Mouse (Mus musculus) hindbrain, embryonic 15.5 days (tissue): ENCODE data around the gene Zic1. TPM values are rescaled to one million over a fixed set of nuclear protein-coding genes. Genes with fewer than 3 reads are reported as not detected.
A peak's percentile ranks its signal among the peaks of the same experiment; 100 is the strongest.

ENCODE experiments used
- ATAC-seq: fragments of 200-750 bp; cut with Nextera tagmentation; 2 replicates; pipeline ENCODE4 v1.8.0; 2017; ENCODE audit warnings: low read depth, moderate number of reproducible peaks, moderate TSS enrichment; ENCODE audit not compliant: low FRiP score
- H3K27ac ChIP-seq: fragments of 300-500 bp; sonication (generic); replicated peaks from 2 replicates; pipeline ENCODE4 v1.5.1; 2015; ENCODE audit warnings: mild to moderate bottlenecking, inconsistent platforms
- H3K27me3 ChIP-seq: fragments of 300-500 bp; sonication (generic); 2 replicates; pipeline ENCODE4 v1.6.1; 2015; ENCODE audit warnings: control low read depth, inconsistent platforms
- H3K36me3 ChIP-seq: fragments of 300-500 bp; sonication (generic); 2 replicates; pipeline ENCODE4 v1.6.1; 2015; ENCODE audit warnings: control low read depth, inconsistent platforms
- H3K4me1 ChIP-seq: fragments of 300-500 bp; sonication (generic); replicated peaks from 2 replicates; pipeline ENCODE4 v1.6.1; 2015; ENCODE audit warnings: control low read depth, inconsistent platforms
- H3K4me2 ChIP-seq: fragments of 300-500 bp; sonication (generic); 2 replicates; pipeline ENCODE4 v1.6.1; 2015; ENCODE audit warnings: moderate library complexity, mild to moderate bottlenecking, inconsistent platforms
- H3K4me3 ChIP-seq: fragments of 300-500 bp; sonication (generic); 2 replicates; pipeline ENCODE4 v1.5.1; 2015; ENCODE audit warnings: mild to moderate bottlenecking, inconsistent platforms
- H3K9ac ChIP-seq: fragments of 300-500 bp; sonication (generic); 2 replicates; pipeline ENCODE4 v1.6.1; 2015; ENCODE audit warnings: inconsistent platforms
- H3K9me3 ChIP-seq: fragments of 300-500 bp; sonication (generic); 2 replicates; pipeline ENCODE4 v1.6.1; 2016; ENCODE audit warnings: control low read depth, inconsistent platforms
- WGBS: fragments of 180-500 bp; shearing (Covaris S2); methylation state at CpG from one replicate; pipeline ENCODE4 v1.1.7; 2015; 5-methylcytosine and 5-hydroxymethylcytosine counted together
- polyA plus RNA-seq: library from polyadenylated mRNA; unstranded; fragments of >200 nt; fragmentation: Nextera tagmentation; extraction: Ambion mirVana; gene quantifications from 2 replicates; pipeline ENCODE4 v1.2.1, GENCODE M21; 2015

Gene Zic1
- polyA plus RNA-seq, 1 experiment from 2014 or later = 14.8 TPM

- Histone ChIP-seq H3K9ac (peak overlapping the region; percentile 69), H3K27ac (peak overlapping the region; percentile 96), H3K36me3 (no peaks in the 10 kb centered on the region), H3K27me3 (peaks cover 20% of the 10 kb centered on the region), H3K4me3 (peak overlapping the region; percentile 53), H3K4me2 (peak overlapping the region; percentile 51), H3K4me1 (0 out of 2 replicates have a peak, but pooled peaks cover 8% of the 10 kb centered on the region), H3K9me3 (no peaks in the 10 kb centered on the region)
- ATAC-seq = peak; percentile 15
- under 1% methylated on average over 77 of the region's 77 CpGs for WGBS
These were observed 1.3 kb downstream of the Zic1 start for GRCm38 (mm10) chr9:91364127-91364970.

GRCm38 (mm10) chr9:91363814-91364126 lies 1.8 kb downstream of the Zic1 start:
- no peak for ATAC-seq
- Histone ChIP-seq H3K9me3 (no peaks in the 10 kb centered on the region), H3K27me3 (peaks cover 18% of the 10 kb centered on the region), H3K36me3 (no peaks in the 10 kb centered on the region), H3K4me3 (peak overlapping the region; percentile 53), H3K27ac (peak overlapping the region; percentile 96), H3K4me2 (peak overlapping the region; percentile 51), H3K4me1 (0 out of 2 replicates have a peak, but pooled peaks cover 8% of the 10 kb centered on the region), H3K9ac (peak overlapping the region; percentile 69)
- 4% methylated on average over 7 of the region's 7 CpGs for WGBS

- 3% methylated on average over 14 of the region's 14 CpGs for WGBS
- peak overlapping the region; percentile 69 for H3K9ac ChIP-seq
- H3K36me3 ChIP-seq = no peaks in the 10 kb centered on the region
- H3K4me1 ChIP-seq = 0 out of 2 replicates have a peak, but pooled peaks cover 8% of the 10 kb centered on the region
- peaks cover 12% of the 10 kb centered on the region; the same call in 1 of the 2 replicates for H3K27me3 ChIP-seq
- H3K27ac ChIP-seq = peak overlapping the region; percentile 96
- no peaks in the 10 kb centered on the region for H3K9me3 ChIP-seq
- H3K4me2 ChIP-seq = peak overlapping the region; percentile 51
- peak overlapping the region; percentile 53 for H3K4me3 ChIP-seq
- no peak for ATAC-seq
These were observed 2.4 kb downstream of the Zic1 start for GRCm38 (mm10) chr9:91363011-91363730.

DNA sequence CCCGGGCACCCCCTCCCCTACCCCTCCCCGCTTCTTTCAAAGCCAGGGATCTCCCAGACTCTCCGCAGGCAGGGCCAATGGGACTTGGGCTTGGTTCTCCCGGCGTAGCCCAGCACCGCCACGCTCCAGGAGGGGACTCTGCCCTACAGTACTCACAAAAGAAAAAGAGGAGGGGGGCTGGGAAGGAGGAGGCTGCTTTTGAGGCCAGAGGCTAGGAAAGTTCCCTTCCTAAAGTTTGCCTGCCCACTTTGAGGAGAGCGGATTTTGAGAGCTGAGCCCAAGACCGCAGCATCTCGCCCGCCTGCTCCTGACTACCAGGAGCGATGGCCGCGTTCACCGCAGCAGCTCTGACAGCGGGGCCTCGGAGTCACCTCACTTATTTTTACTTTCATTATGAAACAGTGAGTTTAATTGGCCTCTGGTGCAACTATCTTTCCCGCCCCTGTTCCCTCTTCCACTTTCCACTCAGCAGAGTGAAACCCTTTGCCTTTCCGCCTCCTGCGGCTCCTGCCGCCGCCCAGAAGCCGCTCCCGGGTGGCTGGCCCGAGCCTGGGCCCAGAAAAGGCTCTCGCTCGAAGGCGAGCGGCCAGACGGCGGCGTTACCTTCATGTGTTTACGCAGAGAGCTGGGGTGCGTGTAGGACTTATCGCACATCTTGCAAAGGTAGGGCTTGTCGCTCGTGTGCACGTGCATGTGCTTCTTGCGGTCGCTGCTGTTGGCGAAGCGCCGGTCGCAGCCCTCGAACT lies 3.6 kb downstream of the Zic1 start, which contains the start of gene Zic4:
Gene Zic4 (plus strand): TSS at position 558 of the 746 bp plus-strand sequence.
- under 1% methylated on average over 45 of the region's 45 CpGs for WGBS
- Histone ChIP-seq H3K9me3 (no peaks in the 10 kb centered on the region), H3K9ac (peak within 1 kb of the TSS; percentile 69), H3K4me3 (peak within 1 kb of the TSS; percentile 53), H3K4me1 (0 out of 2 replicates have a peak, but pooled peaks cover 8% of the 10 kb centered on the region), H3K36me3 (no peaks in the 10 kb centered on the region), H3K4me2 (peak within 1 kb of the TSS; percentile 51), H3K27ac (peak within 1 kb of the TSS; percentile 96), H3K27me3 (peaks cover 19% of the 10 kb centered on the region)
- peak; percentile 31; the same call in 1 of the 2 replicates for ATAC-seq

- no peaks in the 10 kb centered on the region for H3K36me3 ChIP-seq
- H3K4me2 ChIP-seq = peak overlapping the region; percentile 51
- H3K9ac ChIP-seq = peak overlapping the region; percentile 69
- ATAC-seq = no peak
- 1% methylated on average over 35 of the region's 35 CpGs for WGBS
- 0 out of 2 replicates have a peak, but pooled peaks cover 8% of the 10 kb centered on the region for H3K4me1 ChIP-seq
- H3K4me3 ChIP-seq = peak overlapping the region; percentile 53
- H3K27me3 ChIP-seq = peaks cover 26% of the 10 kb centered on the region
- H3K27ac ChIP-seq = peak overlapping the region; percentile 96
- no peaks in the 10 kb centered on the region for H3K9me3 ChIP-seq
These were observed 4.4 kb downstream of the Zic1 start for GRCm38 (mm10) chr9:91361033-91361855.

- 5% methylated on average over 21 of the region's 21 CpGs for WGBS
- Histone ChIP-seq H3K4me3 (peak overlapping the region; percentile 53), H3K27ac (peak overlapping the region; percentile 96), H3K36me3 (no peaks in the 10 kb centered on the region), H3K27me3 (peaks cover 31% of the 10 kb centered on the region), H3K4me2 (peak overlapping the region; percentile 51), H3K9me3 (no peaks in the 10 kb centered on the region), H3K9ac (peak overlapping the region; percentile 69; the same call in 1 of the 2 replicates), H3K4me1 (peaks cover 15% of the 10 kb centered on the region)
- ATAC-seq = no peak
These were observed 5.2 kb downstream of the Zic1 start for GRCm38 (mm10) chr9:91360151-91361032.

- Histone ChIP-seq H3K36me3 (no peaks in the 10 kb centered on the region), H3K27me3 (peaks cover 36% of the 10 kb centered on the region), H3K9me3 (no peaks in the 10 kb centered on the region), H3K4me2 (peak overlapping the region; percentile 57), H3K9ac (peak overlapping the region; percentile 52), H3K27ac (peak overlapping the region; percentile 80), H3K4me3 (peak overlapping the region; percentile 36), H3K4me1 (peaks cover 15% of the 10 kb centered on the region)
- no peak for ATAC-seq
- WGBS = 12% methylated on average over 10 of the region's 10 CpGs
These were observed 6.5 kb downstream of the Zic1 start for GRCm38 (mm10) chr9:91358851-91359687.

GRCm38 (mm10) chr9:91357321-91357720 lies 8.3 kb downstream of the Zic1 start:
- no peak overlapping the region; the same call in 1 of the 2 replicates for H3K27ac ChIP-seq
- H3K36me3 ChIP-seq = no peaks in the 10 kb centered on the region
- no peaks in the 10 kb centered on the region for H3K9me3 ChIP-seq
- H3K4me1 ChIP-seq = peaks cover 15% of the 10 kb centered on the region
- peak overlapping the region; percentile 59 for H3K4me2 ChIP-seq
- ATAC-seq = no peak
- H3K9ac ChIP-seq = peak overlapping the region; percentile 22; the same call in 1 of the 2 replicates
- 18% methylated on average over 3 of the region's 3 CpGs for WGBS
- peaks cover 32% of the 10 kb centered on the region for H3K27me3 ChIP-seq
- H3K4me3 ChIP-seq = peak overlapping the region; percentile 18; the same call in 1 of the 2 replicates

DNA sequence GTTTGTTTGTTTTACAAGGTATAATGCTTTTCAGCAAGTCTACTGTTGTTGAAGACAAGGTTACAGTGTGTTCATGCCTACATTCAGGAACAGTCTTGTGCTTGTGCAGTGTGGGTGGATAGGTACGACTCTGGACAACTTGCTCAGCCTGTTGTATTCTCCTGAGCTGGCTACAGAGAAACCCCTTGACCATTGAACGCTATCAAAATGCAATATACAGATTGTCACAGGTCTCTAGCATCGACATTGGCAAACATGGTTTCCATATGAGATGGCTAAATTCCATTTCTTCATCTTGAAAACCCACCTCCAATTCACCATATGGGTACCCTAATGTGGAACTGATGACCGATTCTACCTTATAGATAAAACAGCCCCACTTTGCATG lies 9.3 kb downstream of the Zic1 start:
- H3K9me3 ChIP-seq = no peaks in the 10 kb centered on the region
- H3K27ac ChIP-seq = peak overlapping the region; percentile 83
- 0 out of 2 replicates have a peak overlapping the region, but pooled peaks have one; percentile 2 for H3K4me3 ChIP-seq
- H3K27me3 ChIP-seq = peaks cover 34% of the 10 kb centered on the region
- 0 out of 2 replicates have a peak overlapping the region, but pooled peaks have one; percentile 22 for H3K9ac ChIP-seq
- no peaks in the 10 kb centered on the region for H3K36me3 ChIP-seq
- no peak for ATAC-seq
- 8% methylated on average over 4 of the region's 4 CpGs for WGBS
- H3K4me1 ChIP-seq = peaks cover 15% of the 10 kb centered on the region
- H3K4me2 ChIP-seq = peak overlapping the region; percentile 59
